Mouse (Mus musculus) C2C12 (cell line): ENCODE measurements around the gene Scrg1. TPM values are rescaled to one million over a fixed set of nuclear protein-coding genes. Genes with fewer than 3 reads are reported as not detected.
"Not testable (repeated sequence)": the region's sequence is repeated elsewhere in the genome, so short reads cannot be mapped to it uniquely, and the experiment has no call there.

Experiments
- H3K27me3 ChIP-seq: one replicate; pipeline ENCODE4 v1.6.1; 2011; ENCODE audit not compliant: control insufficient read depth, insufficient read depth, insufficient read length
- H3K36me3 ChIP-seq: one replicate; pipeline ENCODE4 v1.6.1; 2011; ENCODE audit not compliant: control insufficient read depth, insufficient read depth
- H3K4me3 ChIP-seq: one replicate; pipeline ENCODE4 v1.5.1; 2011; ENCODE audit warnings: mild to moderate bottlenecking, control low read depth; ENCODE audit not compliant: poor library complexity, insufficient read depth, severe bottlenecking
- H3K79me2 ChIP-seq: one replicate; pipeline ENCODE4 v1.6.1; 2011; ENCODE audit not compliant: control insufficient read depth, insufficient read depth
- H3K79me3 ChIP-seq: one replicate; pipeline ENCODE4 v1.6.1; 2011; ENCODE audit warnings: low read depth, control low read depth
- H3ac ChIP-seq: one replicate; pipeline ENCODE3; 2011; ENCODE audit warnings: low read depth; ENCODE audit not compliant: control insufficient read depth, insufficient read length
- CEBPB ChIP-seq: IDR thresholded peaks from one replicate; pipeline ENCODE4 v1.6.1; 2011; ENCODE audit warnings: low read depth, mild to moderate bottlenecking, control low read depth, moderate library complexity
- CTCF ChIP-seq: IDR thresholded peaks from one replicate; pipeline ENCODE4 v1.5.1; 2011; ENCODE audit not compliant: control insufficient read depth, insufficient read depth, insufficient read length
- FOSL1 ChIP-seq: IDR thresholded peaks from one replicate; pipeline ENCODE4 v1.8.0; 2011; ENCODE audit warnings: mild to moderate bottlenecking, low read length; ENCODE audit not compliant: poor library complexity, insufficient read depth, severe bottlenecking
- MAX ChIP-seq: IDR thresholded peaks from one replicate; pipeline ENCODE4 v1.6.1; 2011; ENCODE audit warnings: mild to moderate bottlenecking, control low read depth
- MYOD1 ChIP-seq: IDR thresholded peaks from one replicate; pipeline ENCODE4 v1.6.1; 2011; ENCODE audit warnings: low read depth; ENCODE audit not compliant: control insufficient read depth, insufficient read length
- MYOG ChIP-seq: IDR thresholded peaks from one replicate; pipeline ENCODE4 v1.6.1; 2011; ENCODE audit not compliant: control insufficient read depth, insufficient read length; ENCODE audit errors: extremely low read depth
- USF1 ChIP-seq: IDR thresholded peaks from one replicate; pipeline ENCODE4 v1.6.1; 2011; ENCODE audit warnings: low read depth, mild to moderate bottlenecking, control low read depth, moderate library complexity
- polyA plus RNA-seq: library from polyadenylated mRNA; unstranded; fragments of >200 nt; fragmentation: generic; extraction: Trizol; gene quantifications from one replicate; pipeline ENCODE4 v1.2.1, GENCODE M21; 2012; ENCODE audit warnings: missing spikeins

The Scrg1 gene
- polyA plus RNA-seq, 1 experiment: not detected

GRCm38 (mm10) chr8:57508657-57509056, 52.9 kb downstream of the Scrg1 start:
- Histone ChIP-seq H3K4me3 (no peak overlapping the region), H3K79me3 (peaks cover 9% of the 10 kb centered on the region), H3K27me3 (no peaks in the 10 kb centered on the region), H3K36me3 (peaks cover 8% of the 10 kb centered on the region), H3ac (no peak overlapping the region), H3K79me2 (peaks cover 13% of the 10 kb centered on the region)
- TF ChIP-seq CTCF (no peak), CEBPB (no peak), USF1 (no peak), FOSL1 (no peak), MYOG (no peak), MAX (no peak), MYOD1 (no peak)

- TF ChIP-seq MYOD1 (no peak), CEBPB (no peak)
- H3K36me3 ChIP-seq: peaks cover 28% of the 10 kb centered on the region
- H3K4me3 ChIP-seq: peak overlapping the region; percentile 56
- peaks cover 14% of the 10 kb centered on the region for H3K79me3 ChIP-seq
- H3K79me2 ChIP-seq: peaks cover 23% of the 10 kb centered on the region
- H3ac ChIP-seq: peak overlapping the region; percentile 77
- no peaks in the 10 kb centered on the region for H3K27me3 ChIP-seq
Measured at GRCm38 (mm10) chr8:57510791-57511315, 55.1 kb downstream of the Scrg1 start.

- TF ChIP-seq MYOD1 (no peak), CEBPB (peak; percentile 34), MAX (no peak), USF1 (no peak), MYOG (no peak), FOSL1 (no peak)
- Histone ChIP-seq H3K4me3 (peak within 1 kb of the TSS; percentile 65), H3K27me3 (no peaks in the 10 kb centered on the region), H3K36me3 (peaks cover 34% of the 10 kb centered on the region), H3K79me2 (peaks cover 23% of the 10 kb centered on the region), H3K79me3 (peaks cover 14% of the 10 kb centered on the region), H3ac (peak within 1 kb of the TSS; percentile 100)
Measured at GRCm38 (mm10) chr8:57511316-57512118, 55.8 kb downstream of the Scrg1 start, which contains the start of gene Hmgb2. Gene Hmgb2, plus strand, starts transcription at chr8:57511907.

- peaks cover 23% of the 10 kb centered on the region for H3K79me2 ChIP-seq
- TF ChIP-seq FOSL1 (no peak), USF1 (no peak), MYOD1 (no peak), CEBPB (no peak), MYOG (no peak), MAX (no peak), CTCF (no peak)
- H3K4me3 ChIP-seq: peak overlapping the region; percentile 65
- peaks cover 43% of the 10 kb centered on the region for H3K36me3 ChIP-seq
- no peaks in the 10 kb centered on the region for H3K27me3 ChIP-seq
- peak overlapping the region; percentile 100 for H3ac ChIP-seq
- H3K79me3 ChIP-seq: peaks cover 14% of the 10 kb centered on the region
Measured at GRCm38 (mm10) chr8:57512141-57513056, 56.7 kb downstream of the Scrg1 start.

- Histone ChIP-seq H3K4me3 (peak overlapping the region; percentile 65), H3K36me3 (peaks cover 48% of the 10 kb centered on the region)
Measured at GRCm38 (mm10) chr8:57513178-57513661, 57.5 kb downstream of the Scrg1 start.

GRCm38 (mm10) chr8:57516685-57517084, 61.0 kb downstream of the Scrg1 start:
- not testable (repeated sequence) for H3K4me3 ChIP-seq, H3K27me3 ChIP-seq, H3ac ChIP-seq
- H3K79me3 ChIP-seq: peaks cover 14% of the 10 kb centered on the region
- peaks cover 48% of the 10 kb centered on the region for H3K36me3 ChIP-seq
- peaks cover 23% of the 10 kb centered on the region for H3K79me2 ChIP-seq

More at GRCm38 (mm10) chr8:57513178-57513661, 57.5 kb downstream of the Scrg1 start:
- H3K27me3 ChIP-seq: not testable (repeated sequence)
- H3K79me2 ChIP-seq: peaks cover 23% of the 10 kb centered on the region
- peaks cover 14% of the 10 kb centered on the region for H3K79me3 ChIP-seq
- H3ac ChIP-seq: peak overlapping the region; percentile 63
